Mouse (Mus musculus): Measurements from ENCODE around the gene Mrps18a.

GRCm38 (mm10) chr17:46117623-46118422, 7.0 kb downstream of the Mrps18a start:
- TF ChIP-seq GATA1 (IDR thresholded peaks at IDR 0.05; ENCODE audit: low read length) = no peak
- no peak for TF ChIP-seq TAL1 (IDR thresholded peaks at IDR 0.05; ENCODE audit: low read length)
